Mouse (Mus musculus): ENCODE data around the gene Tmem106b.
A peak's percentile ranks its signal among the peaks of the same experiment; 100 is the strongest.

Gene Tmem106b

DNA sequence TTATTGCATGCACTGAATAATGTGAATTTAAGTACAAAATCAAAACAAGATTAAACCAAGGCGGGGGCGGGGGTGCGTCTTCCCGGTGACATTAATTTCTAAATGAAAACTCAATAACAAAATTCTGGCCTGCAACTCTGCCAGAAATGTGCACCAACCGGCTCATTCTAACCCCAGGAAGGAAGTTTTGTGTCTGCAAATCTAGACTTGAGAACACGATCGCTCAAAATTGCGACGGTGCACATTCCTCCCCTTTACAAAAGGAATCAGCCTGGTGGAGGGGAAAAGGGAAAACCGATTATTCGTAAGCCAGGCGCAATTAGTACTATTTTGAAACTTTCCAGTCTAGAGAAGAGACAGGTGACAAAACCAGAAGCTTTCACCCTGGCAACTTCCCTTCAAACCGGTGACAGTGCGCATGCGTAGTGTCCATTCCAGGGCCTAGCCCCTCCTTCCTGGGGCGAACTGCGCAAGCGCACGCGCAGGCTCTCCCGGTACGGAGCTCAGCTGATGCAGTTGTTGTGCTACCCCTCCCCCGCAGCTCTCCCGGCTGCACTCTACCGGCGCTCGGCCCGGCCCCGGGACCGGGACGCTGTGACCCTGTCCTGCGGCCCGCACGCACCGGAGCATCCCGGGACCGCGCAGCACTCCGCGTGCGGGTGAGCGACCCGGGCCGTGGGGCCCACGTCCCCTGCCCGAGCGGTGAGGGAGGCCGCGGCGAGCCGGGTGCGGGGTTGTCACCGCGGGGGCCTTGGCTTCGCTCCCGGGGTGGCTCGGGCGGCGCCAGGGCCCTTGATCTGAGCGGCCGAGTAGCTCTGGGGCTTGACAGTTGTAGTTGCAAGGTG is at the start of gene Tmem106b:
TSS of gene Tmem106b (plus strand) at position 458 of the 845 bp plus-strand sequence.
- peak; percentile 98 for DNase-seq

DNA sequence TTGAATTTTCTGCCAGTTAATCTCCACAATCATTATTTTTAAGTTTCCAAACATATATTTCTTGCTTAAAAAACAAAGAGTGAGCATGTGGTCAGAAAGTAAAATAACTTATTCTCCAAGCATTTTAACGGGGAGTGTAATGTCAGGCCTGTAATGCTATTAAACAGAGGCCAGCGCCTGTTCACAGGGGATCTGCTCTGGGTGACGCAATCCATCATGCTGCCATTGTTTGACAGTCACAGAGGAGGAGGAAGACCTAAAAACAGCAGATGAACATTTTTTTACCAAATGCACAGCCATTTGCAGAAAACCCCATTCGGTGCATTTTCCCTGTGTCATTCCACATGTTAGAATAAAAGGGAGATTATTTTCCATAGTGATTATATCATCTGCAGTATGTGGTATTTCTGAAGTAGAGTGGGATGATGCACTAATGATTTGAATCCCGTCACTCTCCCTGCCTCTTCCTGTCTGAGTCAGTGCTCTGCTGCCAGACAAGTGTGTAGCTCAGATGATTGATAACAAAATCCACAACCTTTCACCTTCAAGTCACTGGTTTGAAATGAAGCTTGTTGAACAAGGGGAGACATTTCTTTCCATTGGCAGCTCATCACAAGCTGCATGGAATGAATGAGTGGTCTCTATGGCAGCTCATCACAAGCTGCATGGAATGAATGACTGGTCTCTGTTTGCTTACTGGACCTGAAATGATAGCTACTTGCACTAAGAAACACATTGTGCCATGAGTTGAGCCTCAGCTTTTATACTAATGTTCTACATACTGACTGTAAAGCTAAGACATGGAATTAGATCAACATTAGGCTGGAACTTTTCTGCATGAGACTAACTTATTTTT is 48.1 kb upstream of the Tmem106b start:
- no peak for DNase-seq

GRCm38 (mm10) chr6:13030558-13030957 is 39.0 kb upstream of the Tmem106b start:
- no peak for DNase-seq

DNA sequence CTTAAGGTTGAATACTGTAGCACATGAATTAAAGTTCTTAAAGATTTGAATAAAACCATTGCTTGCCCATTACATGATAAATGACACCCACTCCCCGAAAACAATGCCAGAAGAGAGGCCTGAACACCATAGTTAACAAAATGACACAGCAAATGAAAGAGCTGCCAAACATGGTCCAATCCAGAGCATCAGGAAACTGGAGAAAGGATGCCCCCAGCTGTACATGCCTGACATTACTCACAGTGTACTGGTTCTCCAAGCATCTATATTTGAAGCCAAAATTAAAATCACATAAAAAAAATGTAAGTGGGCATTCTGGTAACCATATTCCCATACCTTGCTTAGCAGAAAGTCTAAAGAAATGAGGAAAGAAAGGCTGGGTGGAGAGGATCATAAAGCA is 38.6 kb upstream of the Tmem106b start:
- no peak for DNase-seq

- DNase-seq: no peak
These were observed 17.0 kb upstream of the Tmem106b start for GRCm38 (mm10) chr6:13052408-13053200.

DNA sequence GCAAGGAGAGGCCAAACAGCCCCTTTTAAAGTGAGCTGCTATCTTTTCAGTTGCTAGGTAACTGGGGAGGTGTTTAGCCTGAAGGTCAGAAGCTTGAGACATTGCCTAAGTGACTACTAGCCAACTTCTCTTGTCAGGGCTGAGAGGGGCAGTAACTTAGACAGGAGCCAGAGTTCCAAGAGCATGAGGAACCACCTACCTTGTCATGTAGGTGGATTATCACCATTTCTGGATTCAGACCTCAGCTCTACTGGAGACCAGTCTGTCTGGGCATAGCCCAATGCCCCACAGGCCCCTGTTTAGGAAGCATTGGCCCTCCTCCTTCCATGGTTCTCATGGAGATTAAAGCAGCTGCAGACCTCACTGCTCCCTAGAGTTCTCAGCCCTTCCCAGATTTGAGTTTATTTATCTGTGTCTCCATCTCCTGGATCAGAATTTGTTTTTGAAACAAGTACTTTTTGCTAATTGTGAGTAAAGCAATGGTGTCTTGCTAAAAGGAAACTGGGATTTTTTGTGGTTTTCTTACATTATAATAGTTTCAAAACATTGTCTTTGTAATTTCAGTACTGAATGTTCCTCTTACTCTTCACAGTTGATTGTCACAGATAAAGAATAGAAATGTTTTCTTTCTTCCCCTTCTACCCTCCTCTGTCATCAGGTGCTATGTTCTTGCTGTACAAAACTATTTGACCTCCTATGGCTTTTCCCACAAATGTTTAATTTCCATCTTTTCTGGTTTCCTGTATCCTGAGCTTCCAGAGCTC is 8.1 kb upstream of the Tmem106b start:
- no peak for DNase-seq

- DNase-seq: no peak
These were observed 7.5 kb upstream of the Tmem106b start for GRCm38 (mm10) chr6:13062063-13062462.

DNA sequence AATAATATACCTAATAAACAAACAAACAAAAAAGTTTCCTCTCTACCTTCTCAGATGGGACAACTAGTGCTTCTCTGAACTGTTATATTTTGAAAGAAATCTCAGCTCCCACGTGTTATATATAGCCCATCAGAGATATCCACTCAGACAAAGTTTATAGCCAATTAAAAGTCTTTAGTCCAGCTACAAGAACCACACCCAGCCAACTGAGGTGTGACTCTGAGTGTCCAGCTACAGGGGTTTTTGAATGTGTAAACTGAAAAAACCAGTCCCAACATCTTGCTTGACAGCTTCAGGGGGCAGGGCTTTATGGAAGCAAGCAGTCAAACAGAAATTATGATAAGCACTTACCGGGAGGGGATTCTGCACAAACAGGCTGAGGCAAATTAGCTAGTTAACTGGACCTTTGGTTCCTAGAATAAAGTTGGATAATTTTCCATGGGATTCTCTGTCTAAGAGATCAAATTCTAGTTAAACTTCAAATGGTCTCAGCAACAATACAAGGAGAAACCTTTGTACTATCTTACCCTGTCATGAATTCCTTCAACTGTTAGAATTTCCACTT is 6.8 kb upstream of the Tmem106b start:
- no peak for DNase-seq

DNA sequence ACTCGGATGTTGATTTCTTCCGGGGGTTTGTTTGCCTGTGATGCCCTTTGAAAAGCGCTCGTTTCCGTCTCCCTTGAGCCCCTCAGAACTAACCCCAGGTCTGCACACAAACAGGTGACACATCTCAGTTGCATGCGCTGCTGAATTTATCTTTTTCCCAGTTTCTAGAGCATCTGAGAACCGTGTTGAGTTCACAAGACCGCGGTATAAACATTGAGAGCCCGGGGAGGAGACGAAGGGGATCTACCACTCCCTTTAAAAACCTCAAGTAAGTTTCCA is 527 bp downstream of the Tmem106b start:
- no peak for DNase-seq

DNA sequence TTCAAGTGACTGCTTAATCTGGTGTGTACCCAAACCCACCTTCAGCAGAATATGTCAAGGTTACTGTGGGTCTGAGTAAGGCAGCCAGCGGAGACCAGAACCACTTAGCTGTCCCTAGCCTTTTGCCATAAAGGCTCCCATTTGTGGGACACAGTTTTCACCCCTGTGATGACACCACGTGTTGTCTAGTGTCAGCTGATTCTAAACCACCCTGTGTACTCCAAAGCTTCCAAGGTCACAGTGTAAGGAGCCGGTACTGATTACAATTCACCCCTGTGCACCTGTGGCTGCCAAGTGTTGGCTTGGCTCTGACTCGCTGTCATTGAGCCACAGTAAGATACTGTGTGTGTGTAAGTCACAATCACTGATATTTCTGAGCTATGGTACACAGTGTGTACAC is 926 bp downstream of the Tmem106b start:
- peak; percentile 18 for DNase-seq

- DNase-seq: no peak
These were observed 3.5 kb downstream of the Tmem106b start for GRCm38 (mm10) chr6:13073036-13073435.

DNA sequence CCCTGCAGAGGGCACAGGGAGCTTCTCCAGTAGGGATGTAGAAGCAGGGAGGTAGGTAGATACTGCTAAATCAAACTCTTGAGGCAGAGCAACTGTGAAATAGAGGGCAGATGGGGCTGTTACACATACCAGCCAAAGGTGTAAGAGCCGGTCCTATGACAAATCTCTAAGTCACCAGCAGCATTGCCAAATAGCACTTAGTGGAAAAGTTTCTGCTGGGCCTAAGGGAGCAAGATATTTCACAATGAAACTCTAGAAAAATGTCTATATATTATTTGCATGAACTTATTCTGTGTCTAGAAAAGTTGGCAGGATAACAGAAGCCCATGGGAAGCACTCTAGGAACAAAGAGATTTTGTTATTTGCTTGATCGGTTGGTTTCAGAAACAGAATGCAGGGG is 4.3 kb downstream of the Tmem106b start:
- DNase-seq: no peak

DNA sequence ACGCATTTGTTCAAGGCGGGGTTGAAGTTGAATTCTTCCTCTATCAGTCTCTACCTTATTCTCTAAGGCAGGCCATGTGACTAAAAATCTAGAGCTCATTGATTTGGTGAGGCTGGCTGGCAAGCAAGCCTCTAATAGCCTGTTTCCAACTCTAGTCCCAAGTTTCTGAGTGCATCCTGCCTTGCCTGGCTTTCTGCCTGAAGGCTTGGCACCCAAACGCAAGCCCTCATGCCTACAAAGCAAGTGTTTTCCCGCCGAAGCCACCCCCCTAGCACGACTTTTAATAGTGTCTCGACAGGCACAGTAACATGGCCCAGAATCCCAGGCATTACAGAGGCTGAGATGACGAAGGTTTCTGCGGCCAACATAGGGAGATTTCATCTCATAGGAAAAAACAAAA is 13.3 kb downstream of the Tmem106b start:
- DNase-seq: no peak

DNA sequence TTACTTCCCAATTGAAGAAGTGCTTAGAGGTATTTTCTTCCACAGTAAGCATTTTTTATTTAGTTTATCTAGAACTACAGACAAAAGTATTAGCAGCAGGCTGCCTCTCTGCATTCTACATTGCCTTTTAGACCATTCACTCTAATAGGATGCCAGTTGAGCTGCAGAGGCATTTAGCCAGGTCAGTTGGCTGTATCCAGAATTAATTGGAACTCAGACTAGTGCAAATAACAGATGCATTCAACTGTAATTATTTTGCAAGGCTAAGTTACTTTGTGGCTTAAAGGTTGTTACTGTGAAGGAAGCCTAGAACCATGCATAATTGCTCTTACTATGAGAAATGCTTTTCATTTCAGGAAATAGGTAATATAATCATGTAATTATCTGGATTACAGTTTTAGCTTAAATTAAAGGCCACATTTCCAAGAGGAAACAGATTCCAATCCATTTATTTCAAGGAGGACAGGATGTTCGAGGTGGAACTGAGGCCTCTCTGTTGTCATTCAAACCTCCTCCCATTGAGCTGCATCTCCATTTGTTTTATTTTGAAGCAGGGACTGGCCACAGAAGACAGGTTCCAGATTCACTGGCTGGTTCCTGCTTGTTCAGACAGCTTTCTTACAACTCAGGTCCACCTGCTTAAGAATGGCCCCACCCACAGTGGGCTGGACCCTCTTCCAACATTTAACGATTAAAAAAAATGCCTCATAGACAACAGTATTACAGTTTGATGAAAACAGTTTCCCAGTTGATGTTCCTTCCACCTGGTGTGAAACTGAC is 27.3 kb downstream of the Tmem106b start:
- DNase-seq: no peak

- no peak for DNase-seq
These were observed 30.6 kb downstream of the Tmem106b start for GRCm38 (mm10) chr6:13100137-13100536.

- no peak for DNase-seq
These were observed 39.1 kb downstream of the Tmem106b start for GRCm38 (mm10) chr6:13108662-13109061.

DNA sequence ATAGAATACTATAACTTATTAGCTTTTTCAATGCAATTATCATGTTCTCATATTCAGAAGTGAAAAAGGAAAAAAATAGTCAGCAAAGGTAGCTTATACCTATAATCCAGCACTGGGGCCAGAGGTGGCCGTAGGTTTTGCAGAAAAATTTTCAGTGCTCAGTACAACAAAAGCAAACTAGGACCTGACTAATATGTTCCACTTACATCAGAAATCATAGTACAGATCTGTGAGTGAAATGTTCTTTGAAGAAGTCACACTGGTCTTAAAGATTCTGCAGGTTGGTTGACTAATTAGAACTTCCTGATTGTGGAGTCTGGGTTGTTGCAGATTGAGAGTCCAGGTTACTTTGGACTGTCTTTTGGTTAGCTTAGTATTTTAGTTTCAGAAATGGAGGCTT is 67.7 kb downstream of the Tmem106b start:
- DNase-seq: no peak

Measured in thymus, postnatal 14 days (tissue).